Mouse (Mus musculus) lung, postnatal 0 days (tissue): ENCODE measurements around the gene Igf2bp3. TPM values are rescaled to one million over a fixed set of nuclear protein-coding genes. Genes with fewer than 3 reads are reported as not detected.
A peak's percentile ranks its signal among the peaks of the same experiment; 100 is the strongest.
"Not testable (repeated sequence)": the region's sequence is repeated elsewhere in the genome, so short reads cannot be mapped to it uniquely, and the experiment has no call there.

Experiments used
- ATAC-seq: fragments of 200-750 bp; cut with Nextera tagmentation; 2 replicates; pipeline ENCODE4 v1.8.0; 2017; ENCODE audit warnings: moderate library complexity
- DNase-seq: peaks from one replicate; pipeline ENCODE4 v3.0.0-alpha.2; 2016; ENCODE audit warnings: low spot score
- H3K27ac ChIP-seq: fragments of 300-500 bp; sonication (generic); 2 replicates; pipeline ENCODE4 v1.5.1; 2014; ENCODE audit warnings: antibody characterized with exemption, mild to moderate bottlenecking, low read length, mixed read lengths
- H3K27me3 ChIP-seq: fragments of 300-500 bp; sonication (generic); replicated peaks from 2 replicates; pipeline ENCODE4 v1.6.1; 2014; ENCODE audit warnings: low read length, mixed read lengths; ENCODE audit not compliant: insufficient read depth
- H3K36me3 ChIP-seq: fragments of 300-500 bp; sonication (generic); 2 replicates; pipeline ENCODE4 v1.6.1; 2014; ENCODE audit warnings: low read length, mixed read lengths; ENCODE audit not compliant: insufficient read depth
- H3K4me1 ChIP-seq: fragments of 300-500 bp; sonication (generic); 2 replicates; pipeline ENCODE4 v1.6.1; 2014; ENCODE audit warnings: antibody characterized with exemption, low read depth, low read length, mixed read lengths; ENCODE audit not compliant: insufficient read depth
- H3K4me2 ChIP-seq: fragments of 300-500 bp; sonication (generic); replicated peaks from 2 replicates; pipeline ENCODE4 v1.6.1; 2014; ENCODE audit warnings: low read depth, mild to moderate bottlenecking, low read length, moderate library complexity, mixed read lengths
- H3K4me3 ChIP-seq: fragments of 300-500 bp; sonication (generic); 2 replicates; pipeline ENCODE4 v1.5.1; 2014; ENCODE audit warnings: low read depth, low read length
- H3K9ac ChIP-seq: fragments of 300-500 bp; sonication (generic); replicated peaks from 2 replicates; pipeline ENCODE4 v1.6.1; 2014; ENCODE audit warnings: low read depth, mild to moderate bottlenecking
- H3K9me3 ChIP-seq: fragments of 300-500 bp; sonication (generic); 2 replicates; pipeline ENCODE4 v1.6.1; 2016; ENCODE audit warnings: low read length, mixed read lengths
- CTCF ChIP-seq: IDR thresholded peaks from 2 replicates; pipeline ENCODE4 v1.5.1; 2016; ENCODE audit warnings: antibody characterized with exemption, mild to moderate bottlenecking
- EP300 ChIP-seq: IDR thresholded peaks from 2 replicates; pipeline ENCODE4 v1.6.1; 2016; ENCODE audit warnings: antibody characterized with exemption, mild to moderate bottlenecking, control low read depth
- WGBS: fragments of 180-500 bp; shearing (Covaris S2); extraction: QIAGEN DNeasy Blood & Tissue Kit; methylation state at CpG from one replicate; pipeline ENCODE4 v1.1.7; 2014; 5-methylcytosine and 5-hydroxymethylcytosine counted together
- polyA plus RNA-seq: library from polyadenylated mRNA; unstranded; fragments of >200 nt; fragmentation: Nextera tagmentation; extraction: Ambion mirVana; gene quantifications from 2 replicates; pipeline ENCODE4 v1.2.1, GENCODE M21; 2015

Igf2bp3 gene
- 20.8 and 23.7 TPM in 2 replicates for polyA plus RNA-seq

DNA sequence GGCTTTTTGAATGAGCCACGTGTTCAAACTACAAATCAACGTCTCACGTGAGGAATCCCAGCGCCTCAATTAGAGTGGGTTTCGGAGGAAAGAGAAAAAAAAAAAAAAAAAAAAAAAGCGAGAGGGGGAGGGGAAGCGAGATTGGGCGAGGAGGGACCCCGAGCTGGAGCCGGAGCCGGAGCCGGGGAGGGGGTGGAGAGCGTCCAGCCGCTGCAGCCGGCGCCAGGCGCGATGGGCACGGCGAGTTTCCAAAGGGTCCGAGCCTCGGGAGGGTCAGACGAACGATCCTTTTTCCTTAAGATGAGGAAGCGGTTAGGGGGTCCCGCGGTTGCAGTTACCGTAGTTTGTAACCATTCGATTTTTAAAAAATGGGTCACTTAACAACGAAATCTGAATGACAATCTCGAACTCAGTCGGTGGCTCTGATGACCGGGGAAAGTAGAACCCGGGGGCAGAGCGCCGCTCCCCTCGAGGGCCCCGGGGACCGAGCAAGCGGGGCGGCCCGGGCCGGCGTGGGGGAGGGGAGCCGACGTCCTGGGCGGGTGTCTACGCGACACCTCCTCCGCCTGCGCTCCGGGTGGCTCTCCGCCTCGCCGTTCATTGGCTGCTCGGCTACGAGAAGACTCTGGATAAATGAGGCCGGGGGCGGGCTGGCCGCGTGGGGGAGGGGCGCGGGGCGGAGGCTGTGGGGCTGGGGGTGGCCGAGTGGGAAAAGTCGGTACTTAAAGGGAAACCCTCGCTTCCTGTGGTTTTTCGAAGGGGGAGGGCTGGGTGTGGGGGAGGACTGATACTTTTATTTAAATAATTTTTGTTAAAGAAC, at the start of gene Igf2bp3:
Gene Igf2bp3 (minus strand): TSS at position 30 of the 820 bp plus-strand sequence.
- Histone ChIP-seq H3K4me2 (peak within 1 kb of the TSS; percentile 86), H3K27ac (peak within 1 kb of the TSS; percentile 92), H3K9ac (peak within 1 kb of the TSS; percentile 80), H3K27me3 (peaks cover 4% of the 10 kb centered on the region; the same call in 1 of the 2 replicates), H3K4me3 (peak within 1 kb of the TSS; percentile 84), H3K9me3 (no peaks in the 10 kb centered on the region), H3K4me1 (peaks cover 6% of the 10 kb centered on the region; the same call in 1 of the 2 replicates), H3K36me3 (no peaks in the 10 kb centered on the region)
- no peak for TF ChIP-seq CTCF
- TF ChIP-seq EP300 = no peak
- peak; percentile 95 for DNase-seq
- ATAC-seq = peak; percentile 77
- under 1% methylated on average over 60 of the region's 68 CpGs for WGBS

- H3K9ac ChIP-seq, H3K4me1 ChIP-seq, H3K27me3 ChIP-seq, H3K4me2 ChIP-seq, H3K27ac ChIP-seq, H3K4me3 ChIP-seq, ATAC-seq, H3K9me3 ChIP-seq, DNase-seq, H3K36me3 ChIP-seq: not testable (repeated sequence)
- 86% methylated on average over 7 of the region's 7 CpGs for WGBS
Measured at GRCm38 (mm10) chr6:49264446-49264845, 49.7 kb upstream of the Igf2bp3 start.

DNA sequence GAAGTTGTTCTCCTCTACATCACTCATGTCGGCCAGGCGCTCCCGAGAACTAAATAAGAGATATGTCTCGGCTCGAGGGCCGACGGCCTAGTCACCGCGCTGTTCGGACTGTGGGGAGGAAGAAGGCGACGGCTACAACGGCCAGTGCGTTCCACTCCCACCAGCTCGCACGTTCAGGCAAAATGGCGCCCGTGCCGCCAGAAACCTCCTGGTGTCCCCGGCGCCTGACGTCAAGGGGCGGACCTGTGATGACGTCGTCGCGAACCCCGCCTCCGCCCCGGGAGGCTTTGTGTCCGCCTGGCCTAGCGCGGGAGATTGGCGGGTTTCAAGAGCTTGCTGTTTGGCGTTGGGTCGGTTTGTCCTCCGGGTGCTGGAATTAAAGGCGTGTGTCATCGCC, 49.1 kb upstream of the Igf2bp3 start, which contains the start of gene Tra2a:
Gene Tra2a (minus strand): TSS at position 187 of the 397 bp plus-strand sequence.
- peak; percentile 94 for ATAC-seq
- Histone ChIP-seq H3K4me1 (peaks cover 6% of the 10 kb centered on the region; the same call in 1 of the 2 replicates), H3K27me3 (no peaks in the 10 kb centered on the region), H3K9ac (peak within 1 kb of the TSS; percentile 98), H3K36me3 (no peaks in the 10 kb centered on the region), H3K4me2 (peak within 1 kb of the TSS; percentile 58), H3K9me3 (no peaks in the 10 kb centered on the region), H3K4me3 (peak within 1 kb of the TSS; percentile 92), H3K27ac (peak within 1 kb of the TSS; percentile 100)
- TF ChIP-seq CTCF (no peak), EP300 (no peak)
- peak; percentile 98 for DNase-seq
- WGBS = under 1% methylated on average over 39 of the region's 39 CpGs

- 2% methylated on average over 67 of the region's 71 CpGs for WGBS
- H3K9ac ChIP-seq = peak overlapping the region; percentile 98
- peak; percentile 93 for DNase-seq
Measured at GRCm38 (mm10) chr6:49263081-49263846, 48.5 kb upstream of the Igf2bp3 start.

GRCm38 (mm10) chr6:49262421-49262820, 47.7 kb upstream of the Igf2bp3 start:
- H3K4me2 ChIP-seq = peak overlapping the region; percentile 58
- peak overlapping the region; percentile 98 for H3K9ac ChIP-seq
- TF ChIP-seq CTCF (no peak), EP300 (no peak)
- H3K9me3 ChIP-seq = no peaks in the 10 kb centered on the region
- H3K36me3 ChIP-seq = no peaks in the 10 kb centered on the region
- no peak for ATAC-seq
- peak; percentile 61 for DNase-seq
- peak overlapping the region; percentile 100 for H3K27ac ChIP-seq
- H3K4me1 ChIP-seq = peaks cover 6% of the 10 kb centered on the region; the same call in 1 of the 2 replicates
- no peaks in the 10 kb centered on the region for H3K27me3 ChIP-seq
- H3K4me3 ChIP-seq = peak overlapping the region; percentile 92
- WGBS = under 1% methylated on average over 9 of the region's 9 CpGs

More at GRCm38 (mm10) chr6:49263081-49263846, 48.5 kb upstream of the Igf2bp3 start:
- Histone ChIP-seq H3K27ac (peak overlapping the region; percentile 100), H3K36me3 (no peaks in the 10 kb centered on the region), H3K27me3 (no peaks in the 10 kb centered on the region), H3K4me3 (peak overlapping the region; percentile 92), H3K4me2 (peak overlapping the region; percentile 58), H3K4me1 (peaks cover 6% of the 10 kb centered on the region; the same call in 1 of the 2 replicates), H3K9me3 (no peaks in the 10 kb centered on the region)
- ATAC-seq = peak; percentile 75
- no peak for TF ChIP-seq CTCF
- TF ChIP-seq EP300 = peak; percentile 57

DNA sequence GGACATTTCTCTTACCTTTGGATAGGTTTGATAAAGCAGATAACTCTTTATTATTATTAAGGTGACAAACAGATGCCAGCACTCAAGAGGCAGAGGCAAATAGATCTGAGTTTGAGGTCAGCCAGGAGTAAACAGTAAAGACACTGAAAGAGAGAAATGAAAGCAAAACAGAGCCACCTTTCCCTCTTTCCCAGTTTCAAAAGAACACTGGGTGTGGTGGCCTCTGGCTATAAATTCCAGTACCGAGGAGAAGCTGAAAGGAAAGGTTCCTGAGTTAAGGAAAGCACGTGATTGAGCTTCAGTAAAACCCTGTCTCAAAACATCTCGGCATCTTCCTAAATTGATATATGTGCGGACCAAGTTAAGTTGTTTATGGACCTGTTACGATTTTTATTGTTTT, 45.0 kb upstream of the Igf2bp3 start:
- DNase-seq = peak; percentile 11
- H3K4me3 ChIP-seq = no peak overlapping the region
- peaks cover 6% of the 10 kb centered on the region; the same call in 1 of the 2 replicates for H3K4me1 ChIP-seq
- H3K36me3 ChIP-seq = no peaks in the 10 kb centered on the region
- 44% methylated on average over 5 of the region's 5 CpGs for WGBS
- no peak overlapping the region for H3K9ac ChIP-seq
- no peaks in the 10 kb centered on the region for H3K9me3 ChIP-seq
- TF ChIP-seq CTCF (no peak), EP300 (no peak)
- no peak for ATAC-seq
- no peaks in the 10 kb centered on the region for H3K27me3 ChIP-seq
- no peak overlapping the region for H3K27ac ChIP-seq
- H3K4me2 ChIP-seq = no peak overlapping the region
